Mouse (Mus musculus): ENCODE data around the gene Herc2. TPM values are rescaled to one million over a fixed set of nuclear protein-coding genes. Genes with fewer than 3 reads are reported as not detected.

Herc2 gene
- polyA plus RNA-seq, 1 experiment from 2014 or later, result 22.6 TPM

GRCm38 (mm10) chr7:56091445-56091844 is 41.4 kb downstream of the Herc2 start:
- whole genome bisulfite sequencing, result 96% methylated on average over 5 of the region's 5 CpGs
- no peak overlapping the region for H3K27ac ChIP-seq (ENCODE audit: low read length)
- DNase-seq (ENCODE audit: low spot score) (no peak), ATAC-seq (no peak)
- no peaks in the 10 kb centered on the region for H3K27me3 ChIP-seq (replicated peaks; ENCODE audit: insufficient read depth, low read length)
- no peaks in the 10 kb centered on the region for H3K4me1 ChIP-seq (ENCODE audit: insufficient read depth, low read depth, low read length)
- H3K9me3 ChIP-seq (ENCODE audit: low read length), result no peaks in the 10 kb centered on the region
- H3K4me2 ChIP-seq (replicated peaks; ENCODE audit: low read depth, low read length), result no peak overlapping the region
- no peak for TF ChIP-seq EP300 (IDR thresholded peaks at IDR 0.05)
- no peak for TF ChIP-seq CTCF (IDR thresholded peaks at IDR 0.05)
- H3K9ac ChIP-seq (replicated peaks; ENCODE audit: low read depth), result no peak overlapping the region
- H3K36me3 ChIP-seq (ENCODE audit: insufficient read depth, low read length), result peaks cover 38% of the 10 kb centered on the region
- H3K4me3 ChIP-seq (ENCODE audit: low read depth, low read length), result no peak overlapping the region

- 78% methylated on average over 5 of the region's 5 CpGs for WGBS
Measured at GRCm38 (mm10) chr7:56102293-56102847, 52.4 kb downstream of the Herc2 start.

GRCm38 (mm10) chr7:56112999-56113398 is 63.0 kb downstream of the Herc2 start:
- Histone ChIP-seq H3K36me3 (ENCODE audit: insufficient read depth, low read length) (peaks cover 14% of the 10 kb centered on the region), H3K9ac (replicated peaks; ENCODE audit: low read depth) (no peak overlapping the region), H3K9me3 (ENCODE audit: low read length) (no peaks in the 10 kb centered on the region), H3K4me1 (ENCODE audit: insufficient read depth, low read depth, low read length) (no peaks in the 10 kb centered on the region), H3K27me3 (replicated peaks; ENCODE audit: insufficient read depth, low read length) (no peaks in the 10 kb centered on the region), H3K27ac (ENCODE audit: low read length) (no peak overlapping the region), H3K4me3 (ENCODE audit: low read depth, low read length) (no peak overlapping the region), H3K4me2 (replicated peaks; ENCODE audit: low read depth, low read length) (no peak overlapping the region)
- WGBS, result 85% methylated on average over 6 of the region's 6 CpGs
- TF ChIP-seq EP300 (IDR thresholded peaks at IDR 0.05) (no peak), CTCF (IDR thresholded peaks at IDR 0.05) (no peak)
- ATAC-seq, result no peak
- DNase-seq (ENCODE audit: low spot score), result no peak

More at GRCm38 (mm10) chr7:56102293-56102847, 52.4 kb downstream of the Herc2 start:
- ATAC-seq, result no peak
- no peak overlapping the region for H3K9ac ChIP-seq (replicated peaks; ENCODE audit: low read depth)
- no peak overlapping the region for H3K4me2 ChIP-seq (replicated peaks; ENCODE audit: low read depth, low read length)
- no peak for DNase-seq (ENCODE audit: low spot score)
- H3K36me3 ChIP-seq (ENCODE audit: insufficient read depth, low read length), result peaks cover 27% of the 10 kb centered on the region
- no peak overlapping the region for H3K27ac ChIP-seq (ENCODE audit: low read length)
- no peak for TF ChIP-seq CTCF (IDR thresholded peaks at IDR 0.05)
- TF ChIP-seq EP300 (IDR thresholded peaks at IDR 0.05), result no peak
- H3K27me3 ChIP-seq (replicated peaks; ENCODE audit: insufficient read depth, low read length), result no peaks in the 10 kb centered on the region
- no peaks in the 10 kb centered on the region for H3K4me1 ChIP-seq (ENCODE audit: insufficient read depth, low read depth, low read length)
- H3K4me3 ChIP-seq (ENCODE audit: low read depth, low read length), result no peak overlapping the region
- no peaks in the 10 kb centered on the region for H3K9me3 ChIP-seq (ENCODE audit: low read length)

GRCm38 (mm10) chr7:56114148-56114547 is 64.2 kb downstream of the Herc2 start:
- H3K27ac ChIP-seq (ENCODE audit: low read length), result no peak overlapping the region
- no peak overlapping the region for H3K4me2 ChIP-seq (replicated peaks; ENCODE audit: low read depth, low read length)
- no peaks in the 10 kb centered on the region for H3K27me3 ChIP-seq (replicated peaks; ENCODE audit: insufficient read depth, low read length)
- ATAC-seq (no peak), DNase-seq (ENCODE audit: low spot score) (peak; percentile 22)
- H3K36me3 ChIP-seq (ENCODE audit: insufficient read depth, low read length), result peaks cover 10% of the 10 kb centered on the region
- no peak for TF ChIP-seq CTCF (IDR thresholded peaks at IDR 0.05)
- no peak for TF ChIP-seq EP300 (IDR thresholded peaks at IDR 0.05)
- H3K4me3 ChIP-seq (ENCODE audit: low read depth, low read length), result no peak overlapping the region
- no peak overlapping the region for H3K9ac ChIP-seq (replicated peaks; ENCODE audit: low read depth)
- WGBS, result 51% methylated on average over 1 of the region's 1 CpGs
- no peaks in the 10 kb centered on the region for H3K4me1 ChIP-seq (ENCODE audit: insufficient read depth, low read depth, low read length)
- no peaks in the 10 kb centered on the region for H3K9me3 ChIP-seq (ENCODE audit: low read length)

- H3K9ac ChIP-seq (replicated peaks; ENCODE audit: low read depth), result no peak overlapping the region
- no peak for ATAC-seq
- TF ChIP-seq CTCF (IDR thresholded peaks at IDR 0.05) (no peak), EP300 (IDR thresholded peaks at IDR 0.05) (no peak)
- H3K4me2 ChIP-seq (replicated peaks; ENCODE audit: low read depth, low read length), result no peak overlapping the region
- no peaks in the 10 kb centered on the region for H3K4me1 ChIP-seq (ENCODE audit: insufficient read depth, low read depth, low read length)
- WGBS, result 86% methylated on average over 7 of the region's 7 CpGs
- no peak overlapping the region for H3K27ac ChIP-seq (ENCODE audit: low read length)
- peaks cover 14% of the 10 kb centered on the region for H3K36me3 ChIP-seq (ENCODE audit: insufficient read depth, low read length)
- H3K4me3 ChIP-seq (ENCODE audit: low read depth, low read length), result no peak overlapping the region
- H3K27me3 ChIP-seq (replicated peaks; ENCODE audit: insufficient read depth, low read length), result no peaks in the 10 kb centered on the region
- H3K9me3 ChIP-seq (ENCODE audit: low read length), result no peaks in the 10 kb centered on the region
- DNase-seq (ENCODE audit: low spot score), result no peak
Measured at GRCm38 (mm10) chr7:56120968-56121367, 71.0 kb downstream of the Herc2 start.

- H3K4me2 ChIP-seq (replicated peaks; ENCODE audit: low read depth, low read length), result no peak overlapping the region
- no peaks in the 10 kb centered on the region for H3K4me1 ChIP-seq (ENCODE audit: insufficient read depth, low read depth, low read length)
- WGBS, result 97% methylated on average over 5 of the region's 5 CpGs
- no peaks in the 10 kb centered on the region for H3K9me3 ChIP-seq (ENCODE audit: low read length)
- no peaks in the 10 kb centered on the region for H3K27me3 ChIP-seq (replicated peaks; ENCODE audit: insufficient read depth, low read length)
- DNase-seq (ENCODE audit: low spot score) (no peak), ATAC-seq (no peak)
- peaks cover 14% of the 10 kb centered on the region for H3K36me3 ChIP-seq (ENCODE audit: insufficient read depth, low read length)
- H3K27ac ChIP-seq (ENCODE audit: low read length), result no peak overlapping the region
- TF ChIP-seq EP300 (IDR thresholded peaks at IDR 0.05) (no peak), CTCF (IDR thresholded peaks at IDR 0.05) (no peak)
- H3K4me3 ChIP-seq (ENCODE audit: low read depth, low read length), result no peak overlapping the region
- H3K9ac ChIP-seq (replicated peaks; ENCODE audit: low read depth), result no peak overlapping the region
Measured at GRCm38 (mm10) chr7:56121425-56121824, 71.4 kb downstream of the Herc2 start.

GRCm38 (mm10) chr7:56128080-56128479 is 78.1 kb downstream of the Herc2 start:
- Histone ChIP-seq H3K9ac (replicated peaks; ENCODE audit: low read depth) (no peak overlapping the region), H3K36me3 (ENCODE audit: insufficient read depth, low read length) (peaks cover 10% of the 10 kb centered on the region), H3K4me2 (replicated peaks; ENCODE audit: low read depth, low read length) (no peak overlapping the region), H3K4me3 (ENCODE audit: low read depth, low read length) (no peak overlapping the region), H3K27ac (ENCODE audit: low read length) (no peak overlapping the region), H3K4me1 (ENCODE audit: insufficient read depth, low read depth, low read length) (no peaks in the 10 kb centered on the region), H3K9me3 (ENCODE audit: low read length) (no peaks in the 10 kb centered on the region), H3K27me3 (replicated peaks; ENCODE audit: insufficient read depth, low read length) (no peaks in the 10 kb centered on the region)
- no peak for DNase-seq (ENCODE audit: low spot score)
- ATAC-seq, result no peak
- TF ChIP-seq CTCF (IDR thresholded peaks at IDR 0.05), result no peak
- TF ChIP-seq EP300 (IDR thresholded peaks at IDR 0.05), result no peak
- WGBS, result 98% methylated on average over 3 of the region's 3 CpGs
